Mouse (Mus musculus) intestine, embryonic 14.5 days (tissue): Measurements from ENCODE around the gene Dusp7. TPM values are rescaled to one million over a fixed set of nuclear protein-coding genes. Genes with fewer than 3 reads are reported as not detected.

Experiments used
- polyA plus RNA-seq: library from polyadenylated mRNA; unstranded; fragments of >200 nt; fragmentation: Nextera tagmentation; extraction: Ambion mirVana; gene quantifications from 2 replicates; pipeline ENCODE4 v1.2.1, GENCODE M21; 2014

Gene Dusp7
- polyA plus RNA-seq, 1 experiment from 2014 or later: 19.8 TPM

Other genes with a start within 250 kb of the Dusp7 start
- gene Glyctk, start 210.5 kb upstream of the Dusp7 start, polyA plus RNA-seq: 1.7 TPM in 2 replicates
- gene Wdr82, start 197.7 kb upstream of the Dusp7 start, polyA plus RNA-seq: 22.9 and 23.8 TPM in 2 replicates
- 31.2 and 33.6 TPM in 2 replicates for gene Ppm1m, start 168.9 kb upstream of the Dusp7 start, polyA plus RNA-seq
- 56.4 and 59.5 TPM in 2 replicates for gene Twf2, start 165.5 kb upstream of the Dusp7 start, polyA plus RNA-seq
- 0.08 TPM in 1 of 2 replicates, not detected in the other for gene Tlr9, start 146.0 kb upstream of the Dusp7 start, polyA plus RNA-seq
- 102 and 109 TPM in 2 replicates for gene Alas1, start 120.0 kb upstream of the Dusp7 start, polyA plus RNA-seq
- gene Poc1a, start 87.6 kb upstream of the Dusp7 start, polyA plus RNA-seq: 29.1 and 29.6 TPM in 2 replicates
- 1,252 and 1,315 TPM in 2 replicates for gene Rpl29, start 60.8 kb downstream of the Dusp7 start, polyA plus RNA-seq
- gene Acy1, start 69.7 kb downstream of the Dusp7 start, polyA plus RNA-seq: 38.6 and 39.8 TPM in 2 replicates
- 25.7 and 27.2 TPM in 2 replicates for gene Abhd14b, start 78.8 kb downstream of the Dusp7 start, polyA plus RNA-seq
- 55.9 and 58.2 TPM in 2 replicates for gene Abhd14a, start 79.0 kb downstream of the Dusp7 start, polyA plus RNA-seq
- gene Pcbp4, start 84.7 kb downstream of the Dusp7 start, polyA plus RNA-seq: 55.3 and 73.4 TPM in 2 replicates
- gene Gpr62, start 97.3 kb downstream of the Dusp7 start, polyA plus RNA-seq: 0.08 and 0.41 TPM in 2 replicates
- gene Rrp9, start 107.3 kb downstream of the Dusp7 start, polyA plus RNA-seq: 51.7 and 52.4 TPM in 2 replicates
- gene Parp3, start 108.3 kb downstream of the Dusp7 start, polyA plus RNA-seq: 1.7 and 2.2 TPM in 2 replicates
- not detected in 2 replicates for gene Iqcf1, start 131.3 kb downstream of the Dusp7 start, polyA plus RNA-seq
- not detected in 2 replicates for gene Iqcf5, start 145.9 kb downstream of the Dusp7 start, polyA plus RNA-seq
- not detected in 2 replicates for gene Iqcf3, start 193.0 kb downstream of the Dusp7 start, polyA plus RNA-seq
- not detected in 2 replicates for gene Iqcf4, start 202.4 kb downstream of the Dusp7 start, polyA plus RNA-seq